Mouse (Mus musculus): ENCODE measurements around the gene Zcchc24.

GRCm38 (mm10) chr14:25745365-25746184, 23.3 kb downstream of the Zcchc24 start:
- TF ChIP-seq POLR2A (IDR thresholded peaks at IDR 0.05; ENCODE audit: borderline replicate concordance, low read depth, low read length) (no peak), CTCF (IDR thresholded peaks at IDR 0.05; ENCODE audit: low read depth, low read length) (no peak)

Measured in bone marrow macrophage, adult 2 months (primary cell).